In the genomic region with DNA sequence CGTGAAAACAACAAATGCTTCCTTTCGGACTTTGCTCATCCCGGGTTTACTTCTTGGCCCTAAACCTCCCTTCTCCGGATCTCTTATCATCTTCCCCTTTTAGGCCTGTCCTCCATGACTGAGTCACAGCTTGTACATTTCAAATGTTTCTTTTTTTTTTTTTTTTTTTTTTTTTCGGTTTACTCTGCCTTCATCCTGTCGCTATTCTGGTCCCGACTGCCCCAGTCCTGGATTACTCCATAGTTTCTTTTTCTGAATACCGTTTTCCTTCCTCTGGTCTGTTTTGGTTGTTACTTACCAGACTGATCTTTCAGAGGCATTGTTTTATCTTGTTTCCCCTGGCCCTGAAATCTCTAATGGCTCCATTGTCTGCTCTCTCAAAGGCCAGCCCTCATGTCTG, we compare ENCODE assay signal across 1 mouse cellular context.
TF ChIP-seq lines count a peak whose summit lies in the region.

No protein-coding gene starts in this region.

TF ChIP-seq in MEL, 35 proteins besides CTCF, POLR2A, EP300 and RAD21 (continued from another document):
- TF ChIP-seq GATA1 (IDR thresholded peaks at IDR 0.05; ENCODE audit: low read depth, low read length) = 0 out of 2 replicates have a peak, but pooled peaks have one; percentile 12
TF ChIP-seq in MEL: peak in this region for 2.
